ENCODE assay signal across 18 mouse cellular contexts in genomic region chr3:107825468-107825867, GRCm38 (mm10). TPM values are rescaled to one million over a fixed set of nuclear protein-coding genes. Genes with fewer than 3 reads are reported as not detected.
DNase-seq lines count a peak whose midpoint lies in the region; ATAC-seq and TF ChIP-seq lines count a peak whose summit lies in the region.
"Had no signal": no experiment of that assay in that cellular context is flagged by ENCODE, and none has a peak within 500 bp of the region (broad histone marks: within the 10 kb centered on the region; RNA-seq: fewer than 3 reads in every experiment).

No protein-coding gene starts in this region.

- 67% methylated on average over 10 of the region's 10 CpGs for WGBS in lung, postnatal 0 days
- 67% methylated on average over 10 of the region's 10 CpGs for WGBS in heart, embryonic 15.5 days
- WGBS in hindbrain, postnatal 0 days: 77% methylated on average over 10 of the region's 10 CpGs

- DNase-seq in gastrocnemius, postnatal 10 days: peak; percentile 58
- no peak for DNase-seq in gastrocnemius, adult 18-20 months (ENCODE audit: low spot score)
- DNase-seq in lung, postnatal 0 days (ENCODE audit: low spot score): peak; percentile 51
- DNase-seq in lung, postnatal 36 days: no peak
- DNase-seq in skeletal muscle tissue, adult 2 months (ENCODE audit: low read depth, low spot score): peak; percentile 66
- DNase-seq in hindbrain, postnatal 0 days (ENCODE audit: low spot score): no peak
- DNase-seq: kidney, adult 11 months; kidney, postnatal 36 days; right cerebral cortex, postnatal 4 days had no signal

- no peaks in the 10 kb centered on the region for H3K4me1 ChIP-seq in lung, postnatal 0 days (ENCODE audit: insufficient read depth, low read depth, low read length)
- H3K4me1 ChIP-seq in heart, embryonic 15.5 days (replicated peaks): peaks cover 18% of the 10 kb centered on the region; the same call in 1 of the 2 replicates
- H3K4me1 ChIP-seq in hindbrain, postnatal 0 days (ENCODE audit: insufficient read depth, low read length): no peaks in the 10 kb centered on the region
- H3K4me1 ChIP-seq: embryonic facial prominence, embryonic 13.5 days; midbrain, embryonic 15.5 days had no signal

- peak; percentile 36; the same call in 1 of the 2 replicates for ATAC-seq in lung, postnatal 0 days
- ATAC-seq in heart, embryonic 15.5 days (replicated peaks; ENCODE audit: insufficient number of reproducible peaks, insufficient read depth, low FRiP score, low read depth): no peak
- no peak for ATAC-seq in hindbrain, postnatal 0 days
- ATAC-seq: activated CD4-positive, CD25-positive, alpha-beta regulatory T cell, adult 4 months; midbrain, embryonic 15.5 days had no signal

- no peak overlapping the region for H3K9ac ChIP-seq in lung, postnatal 0 days (replicated peaks; ENCODE audit: low read depth)
- no peak overlapping the region for H3K9ac ChIP-seq in heart, embryonic 15.5 days
- H3K9ac ChIP-seq in hindbrain, postnatal 0 days (replicated peaks; ENCODE audit: low read length): no peak overlapping the region
- H3K9ac ChIP-seq: embryonic facial prominence, embryonic 13.5 days; hindbrain, embryonic 12.5 days; midbrain, embryonic 15.5 days had no signal

- H3K9me3 ChIP-seq in lung, postnatal 0 days (ENCODE audit: low read length): no peaks in the 10 kb centered on the region
- H3K9me3 ChIP-seq in heart, embryonic 15.5 days (replicated peaks): no peaks in the 10 kb centered on the region
- no peaks in the 10 kb centered on the region for H3K9me3 ChIP-seq in hindbrain, postnatal 0 days (ENCODE audit: low read length)
- H3K9me3 ChIP-seq: embryonic facial prominence, embryonic 13.5 days; forebrain, embryonic 10.5 days; hindbrain, embryonic 12.5 days; midbrain, embryonic 15.5 days had no signal

- TF ChIP-seq CTCF in lung, postnatal 0 days (IDR thresholded peaks at IDR 0.05): no peak
- TF ChIP-seq CTCF in hindbrain, postnatal 0 days (IDR thresholded peaks at IDR 0.05; ENCODE audit: low read depth): no peak

- no peak for TF ChIP-seq EP300 in lung, postnatal 0 days (IDR thresholded peaks at IDR 0.05)

- no peaks in the 10 kb centered on the region for H3K36me3 ChIP-seq in lung, postnatal 0 days (ENCODE audit: insufficient read depth, low read length)
- no peaks in the 10 kb centered on the region for H3K36me3 ChIP-seq in heart, embryonic 15.5 days
- no peaks in the 10 kb centered on the region for H3K36me3 ChIP-seq in hindbrain, postnatal 0 days (ENCODE audit: insufficient read depth, low read length)
- H3K36me3 ChIP-seq: embryonic facial prominence, embryonic 13.5 days; forebrain, embryonic 10.5 days; hindbrain, embryonic 12.5 days; midbrain, embryonic 15.5 days had no signal

- no peak overlapping the region for H3K4me2 ChIP-seq in lung, postnatal 0 days (replicated peaks; ENCODE audit: low read depth, low read length)
- H3K4me2 ChIP-seq in heart, embryonic 15.5 days: peak overlapping the region; percentile 11; the same call in 1 of the 2 replicates
- H3K4me2 ChIP-seq in hindbrain, postnatal 0 days (ENCODE audit: low read depth, low read length): no peak overlapping the region
- H3K4me2 ChIP-seq: embryonic facial prominence, embryonic 13.5 days; hindbrain, embryonic 12.5 days; liver, embryonic 11.5 days; midbrain, embryonic 15.5 days had no signal

- H3K4me3 ChIP-seq in lung, postnatal 0 days (ENCODE audit: low read depth, low read length): no peak overlapping the region
- no peak overlapping the region for H3K4me3 ChIP-seq in heart, embryonic 15.5 days
- H3K4me3 ChIP-seq in hindbrain, postnatal 0 days (ENCODE audit: low read length): no peak overlapping the region
- H3K4me3 ChIP-seq: embryonic facial prominence, embryonic 13.5 days; forebrain, embryonic 10.5 days; hindbrain, embryonic 12.5 days; midbrain, embryonic 15.5 days had no signal

- H3K27me3 ChIP-seq in lung, postnatal 0 days (replicated peaks; ENCODE audit: insufficient read depth, low read length): no peaks in the 10 kb centered on the region
- no peaks in the 10 kb centered on the region for H3K27me3 ChIP-seq in heart, embryonic 15.5 days
- H3K27me3 ChIP-seq in hindbrain, postnatal 0 days (ENCODE audit: insufficient read depth, low read length): no peaks in the 10 kb centered on the region
- H3K27me3 ChIP-seq: embryonic facial prominence, embryonic 13.5 days; hindbrain, embryonic 12.5 days; midbrain, embryonic 15.5 days had no signal

- H3K27ac ChIP-seq in lung, postnatal 0 days (ENCODE audit: low read length): no peak overlapping the region
- H3K27ac ChIP-seq in heart, embryonic 15.5 days: peak overlapping the region; percentile 29; the same call in 1 of the 2 replicates
- H3K27ac ChIP-seq in hindbrain, postnatal 0 days: no peak overlapping the region
- H3K27ac ChIP-seq: embryonic facial prominence, embryonic 13.5 days; forebrain, embryonic 10.5 days; hindbrain, embryonic 12.5 days; macrophage; midbrain, embryonic 15.5 days had no signal

RNA-seq across cellular contexts. Expression of gene Eps8l3, which starts 51.6 kb away (rescaled TPM):
- total RNA-seq in gastrocnemius, postnatal 10 days (2021): not detected
- not detected for total RNA-seq in gastrocnemius, adult 18-20 months (2021)
- polyA plus RNA-seq in lung, postnatal 0 days (2015; fragmentation: Nextera tagmentation; extraction: Ambion mirVana): not detected in 2 replicates
- polyA plus RNA-seq in heart, embryonic 15.5 days (2015; fragmentation: Nextera tagmentation; extraction: Ambion mirVana): not detected in 2 replicates
- total RNA-seq in hindbrain, postnatal 0 days (2014; rRNA removed): not detected in 2 replicates
- not detected in 2 replicates for polyA plus RNA-seq in hindbrain, postnatal 0 days (2015; fragmentation: Nextera tagmentation; extraction: Ambion mirVana)
- total RNA-seq: left cerebral cortex, postnatal 10 days had no signal
- polyA plus RNA-seq: activated CD4-positive, CD25-positive, alpha-beta regulatory T cell, adult 4 months; embryonic facial prominence, embryonic 13.5 days; forebrain, embryonic 10.5 days; hindbrain, embryonic 12.5 days; liver, embryonic 11.5 days; macrophage had no signal

Comparison
In these comparisons a context has a peak if more than half of its experiments do, and no peak if none do; other contexts are left out.
1. DNase-seq: peak in gastrocnemius, postnatal 10 days (single experiment), lung, postnatal 0 days (single experiment) and skeletal muscle tissue, adult 2 months (single experiment); none in gastrocnemius, adult 18-20 months (single experiment), lung, postnatal 36 days (single experiment) and hindbrain, postnatal 0 days (single experiment).